Mouse (Mus musculus) lung, adult 18-20 months (tissue): ENCODE measurements around the gene Arpc4.
A peak's percentile ranks its signal among the peaks of the same experiment; 100 is the strongest.
"Not testable (repeated sequence)": the region's sequence is repeated elsewhere in the genome, so short reads cannot be mapped to it uniquely, and the experiment has no call there.

Experiments used
- DNase-seq, 2 experiments: peaks; one replicate each; pipeline ENCODE4 v3.0.0; 2022; ENCODE audit warnings: mixed read lengths in 2 of 2

The Arpc4 gene

DNA sequence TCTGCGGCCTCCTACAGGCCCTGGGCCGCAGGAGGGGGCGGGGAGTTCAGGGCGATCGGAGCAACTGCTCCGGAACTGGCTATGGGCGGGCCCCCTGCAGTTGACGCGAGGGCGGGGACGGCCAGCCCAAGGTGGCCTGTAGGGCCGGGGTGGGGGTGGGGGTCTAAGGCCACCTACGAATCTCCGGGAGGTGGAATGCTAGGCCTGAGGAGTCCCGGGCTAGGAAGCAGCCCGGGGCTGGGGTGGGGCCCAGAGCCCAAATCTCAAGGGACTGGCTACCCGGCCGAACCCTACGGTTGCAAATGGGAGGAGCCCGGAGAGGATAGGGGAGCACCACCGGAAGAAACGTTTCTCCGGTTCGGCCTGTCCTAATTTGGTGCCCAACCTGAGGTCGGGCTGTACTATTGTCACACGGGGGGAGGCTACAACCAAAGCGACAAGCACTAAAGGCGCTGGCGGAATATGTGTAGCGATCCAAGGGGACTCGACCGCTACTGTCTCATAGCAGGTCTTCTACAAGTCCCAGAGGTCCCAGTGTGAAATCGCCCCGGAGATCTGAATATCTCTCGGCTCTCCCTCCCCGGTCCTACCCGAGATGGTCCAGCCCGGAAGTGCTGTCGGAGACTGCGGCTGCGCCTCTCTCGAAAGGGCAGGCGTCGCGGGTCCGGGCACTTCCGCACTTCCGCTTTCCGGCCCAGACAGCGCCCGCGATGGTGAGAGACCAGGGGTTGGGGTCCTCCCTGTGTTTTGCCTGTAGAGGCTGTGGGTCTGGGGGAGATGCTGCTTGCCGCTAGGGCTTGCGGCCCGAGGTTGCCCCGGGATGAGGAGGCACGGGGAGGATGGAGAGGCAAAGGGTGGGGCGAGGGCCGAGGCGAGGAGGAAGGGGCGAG, at the start of gene Arpc4, which contains the start of gene Tada3:
TSS of gene Arpc4 (plus strand) at position 620 of the 890 bp plus-strand sequence.
TSS of gene Tada3 (minus strand) at position 388 of the 890 bp plus-strand sequence.
- peak; percentile 91 to 94 for DNase-seq

- DNase-seq, result no peak
Observed at GRCm38 (mm10) chr6:113329396-113329795, 48.5 kb upstream of the Arpc4 start.

- DNase-seq, result peak in 1 of 2 experiments; percentile 34
Observed at GRCm38 (mm10) chr6:113330547-113330946, 47.4 kb upstream of the Arpc4 start.

DNA sequence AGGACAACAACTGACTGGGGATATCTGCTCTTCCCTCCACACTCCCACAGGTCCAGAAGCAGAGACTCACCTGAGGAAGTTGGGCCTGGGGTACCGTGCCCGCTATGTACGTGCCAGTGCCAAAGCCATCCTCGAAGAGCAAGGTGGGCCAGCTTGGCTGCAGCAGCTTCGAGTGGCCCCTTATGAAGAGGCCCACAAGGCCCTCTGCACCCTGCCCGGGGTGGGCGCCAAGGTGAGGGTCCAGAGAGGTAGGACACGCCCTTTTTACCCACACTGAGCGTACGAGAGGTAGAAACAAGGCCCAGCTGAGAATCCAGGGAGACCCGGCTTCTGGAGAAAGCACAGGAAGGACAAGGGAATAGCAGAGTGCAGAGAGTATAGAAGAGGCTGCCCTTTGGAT, 46.2 kb upstream of the Arpc4 start:
- no peak for DNase-seq

- DNase-seq, result not testable (repeated sequence)
Observed at GRCm38 (mm10) chr6:113332734-113333133, 45.2 kb upstream of the Arpc4 start.

DNA sequence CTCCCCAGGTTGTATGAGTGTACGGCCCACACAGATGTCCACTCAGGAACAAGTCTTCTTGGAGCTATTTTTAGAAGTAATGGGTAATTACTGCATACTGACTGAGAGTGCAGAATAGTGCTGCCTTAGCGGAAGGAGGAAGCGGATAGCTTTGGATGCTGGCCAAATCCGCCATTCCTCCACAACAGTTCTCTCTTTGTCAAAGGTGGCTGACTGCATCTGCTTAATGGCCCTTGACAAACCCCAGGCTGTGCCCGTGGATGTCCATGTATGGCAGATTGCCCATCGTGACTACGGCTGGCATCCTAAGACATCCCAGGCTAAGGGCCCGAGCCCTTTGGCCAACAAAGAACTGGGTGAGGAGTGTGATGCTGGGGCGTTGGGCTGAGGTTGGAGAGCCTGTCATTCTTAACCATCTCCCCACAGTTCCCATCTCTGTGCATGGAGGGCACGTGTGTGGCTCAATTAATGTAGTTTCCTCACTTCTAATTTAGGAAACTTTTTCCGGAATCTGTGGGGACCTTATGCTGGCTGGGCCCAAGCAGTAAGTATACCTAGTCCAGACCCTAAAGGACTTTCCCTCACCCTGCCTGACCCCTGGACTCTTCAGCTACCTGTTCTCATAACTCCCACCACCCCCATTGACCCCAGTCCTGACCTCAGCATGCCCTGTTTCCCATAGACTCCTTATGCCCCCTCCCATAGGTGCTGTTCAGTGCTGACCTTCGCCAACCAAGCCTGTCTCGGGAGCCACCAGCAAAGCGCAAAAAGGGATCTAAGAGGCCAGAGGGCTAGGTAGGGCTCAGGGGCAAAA, 44.6 kb upstream of the Arpc4 start:
- DNase-seq, result peak; percentile 60 to 66

DNA sequence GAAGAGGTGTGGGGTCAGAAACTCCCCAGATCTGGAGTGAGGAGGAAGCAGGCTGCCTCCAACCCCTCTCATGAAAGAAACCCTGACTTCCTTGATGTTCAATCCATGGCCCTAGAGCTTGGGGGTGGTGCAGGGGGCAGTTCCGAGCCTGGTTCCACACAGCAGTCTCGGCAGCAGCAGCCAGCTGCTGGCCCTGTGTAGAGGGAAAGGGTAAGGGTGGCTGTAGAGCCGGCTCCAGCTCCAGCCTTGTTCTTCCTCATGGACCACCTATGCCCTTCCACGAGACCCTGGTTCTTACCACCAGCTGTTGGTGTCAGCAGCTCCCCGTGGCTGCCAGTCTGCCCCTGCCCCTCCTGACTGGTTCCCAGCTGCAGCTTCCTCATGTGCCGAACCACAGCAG, 43.7 kb upstream of the Arpc4 start:
- no peak for DNase-seq

DNA sequence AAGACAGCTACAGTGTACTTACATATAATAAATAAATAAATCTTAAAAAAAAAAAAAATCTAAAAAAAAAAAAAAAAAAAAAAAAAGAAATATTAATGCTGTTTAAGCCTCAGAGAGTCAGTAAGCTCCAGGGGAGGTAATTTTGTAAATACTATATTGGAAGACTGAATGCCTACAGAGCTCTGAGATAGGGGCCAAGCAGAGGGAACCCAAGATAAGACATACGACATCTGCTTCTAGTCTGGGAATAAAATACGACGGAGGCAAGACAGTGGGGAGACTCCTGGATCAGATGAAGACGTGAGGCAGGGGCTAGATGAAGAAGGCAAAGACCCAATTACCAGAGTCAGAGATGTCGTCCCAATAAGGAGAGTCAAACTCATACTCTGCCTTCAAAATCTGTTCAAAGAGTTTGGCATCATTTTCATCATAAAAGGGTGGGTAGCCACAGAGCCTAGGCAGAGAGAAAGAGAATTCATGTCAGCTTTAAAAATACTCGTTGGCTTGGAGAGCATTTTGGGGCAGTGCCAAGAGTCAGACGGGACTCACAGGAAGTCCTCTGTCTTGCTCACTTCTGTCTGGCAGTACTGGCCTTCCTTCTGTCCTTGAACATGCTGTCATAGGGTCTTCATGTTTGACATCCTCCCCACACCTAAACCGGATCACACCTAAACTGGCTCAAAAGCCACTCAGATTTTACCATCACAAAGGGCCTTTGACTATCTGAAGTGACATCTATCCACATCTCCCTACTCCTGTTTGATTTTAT, 40.9 kb upstream of the Arpc4 start:
- DNase-seq, result no peak

DNA sequence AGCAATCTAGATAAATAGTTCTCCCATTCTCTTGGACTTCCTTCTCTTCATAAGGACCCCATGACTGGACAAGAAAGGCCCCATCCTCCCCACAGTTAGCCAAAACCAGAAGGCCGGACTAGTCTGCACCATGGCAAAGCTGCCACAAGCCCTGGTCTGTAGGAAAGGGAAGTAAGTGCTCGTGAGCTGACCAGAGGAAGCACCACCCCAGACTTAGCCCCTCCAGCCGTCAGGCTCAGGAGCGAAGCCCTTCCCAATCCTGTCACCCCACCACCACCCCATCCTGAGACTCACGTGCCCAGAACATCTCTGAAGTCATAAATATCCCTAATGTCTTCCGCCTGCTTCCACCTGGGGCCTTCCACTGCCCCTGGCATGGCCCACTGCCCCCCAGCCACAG, 36.3 kb upstream of the Arpc4 start:
- DNase-seq, result peak; percentile 23 to 38

- DNase-seq, result no peak
Observed at GRCm38 (mm10) chr6:113342297-113342696, 35.6 kb upstream of the Arpc4 start.

GRCm38 (mm10) chr6:113343177-113344092, 34.5 kb upstream of the Arpc4 start, which contains the start of gene Camk1:
Gene Camk1, minus strand, starts transcription at chr6:113343984.
- DNase-seq, result peak; percentile 88 to 89

DNA sequence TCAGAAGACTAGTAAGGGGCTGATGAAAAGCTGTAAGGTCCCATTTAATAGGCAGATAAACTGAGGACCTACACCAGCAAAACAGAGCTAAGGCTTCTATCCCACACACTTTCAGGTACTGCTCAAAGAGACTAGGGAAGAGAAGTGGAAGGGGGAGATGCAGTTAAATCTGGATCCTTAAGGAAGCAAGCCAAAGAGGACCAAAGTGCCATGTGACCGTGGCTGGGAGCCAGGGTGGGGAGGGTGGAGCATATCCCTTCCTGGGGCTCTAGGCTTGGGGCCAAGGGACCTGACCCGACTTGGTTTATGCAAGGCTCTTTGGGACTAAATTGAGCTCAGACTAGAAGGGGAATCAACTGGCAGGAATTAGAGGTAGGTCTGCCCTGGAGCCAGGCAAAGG, 33.6 kb upstream of the Arpc4 start:
- peak; percentile 90 to 93 for DNase-seq

GRCm38 (mm10) chr6:113346897-113347296, 31.0 kb upstream of the Arpc4 start:
- DNase-seq, result no peak

- DNase-seq, result no peak
Observed at GRCm38 (mm10) chr6:113350538-113350937, 27.4 kb upstream of the Arpc4 start.

GRCm38 (mm10) chr6:113351161-113351560, 26.8 kb upstream of the Arpc4 start:
- no peak for DNase-seq

GRCm38 (mm10) chr6:113351653-113352052, 26.3 kb upstream of the Arpc4 start:
- no peak for DNase-seq

GRCm38 (mm10) chr6:113352820-113353219, 25.1 kb upstream of the Arpc4 start:
- no peak for DNase-seq

- DNase-seq, result no peak
Observed at GRCm38 (mm10) chr6:113353696-113354095, 24.2 kb upstream of the Arpc4 start.

DNA sequence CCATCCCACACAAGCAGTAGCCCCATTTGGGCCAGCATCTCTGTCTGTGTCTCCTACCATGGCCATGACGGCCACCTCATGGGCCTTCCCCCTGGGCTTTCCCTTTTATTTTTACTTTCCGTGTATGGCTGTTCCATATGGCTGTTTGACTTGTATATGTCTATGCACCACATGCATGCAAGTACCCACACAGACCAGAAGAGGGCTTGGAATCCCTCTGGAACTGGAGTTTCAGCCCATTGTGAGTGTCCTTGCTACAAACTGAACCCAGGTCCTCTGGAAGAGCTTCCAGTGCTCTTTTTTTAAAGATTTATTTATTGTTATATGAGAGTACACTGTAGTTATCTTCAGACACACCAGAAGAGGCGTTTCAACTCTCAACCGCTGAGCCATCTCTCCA, 16.4 kb upstream of the Arpc4 start:
- no peak for DNase-seq

DNA sequence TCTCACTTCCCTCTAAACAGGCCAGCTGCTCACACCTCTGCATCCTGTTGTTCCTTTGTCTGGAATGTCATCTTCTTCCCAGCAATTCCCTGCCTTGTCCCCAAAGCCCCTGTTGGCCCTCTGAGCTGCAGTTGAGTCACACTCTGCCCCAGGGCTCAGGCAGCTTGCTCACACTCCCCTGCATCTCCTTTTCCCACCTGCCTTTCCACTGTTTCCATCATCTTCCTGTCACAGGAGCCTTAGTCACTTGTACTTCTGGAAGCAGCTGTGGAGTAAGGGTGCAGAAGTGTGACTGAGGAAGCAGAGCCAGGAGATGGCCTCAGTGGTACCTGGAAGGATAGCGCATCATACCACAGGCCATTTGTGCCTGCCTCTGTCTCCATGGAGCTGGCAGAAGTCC, 15.7 kb upstream of the Arpc4 start:
- no peak for DNase-seq

DNA sequence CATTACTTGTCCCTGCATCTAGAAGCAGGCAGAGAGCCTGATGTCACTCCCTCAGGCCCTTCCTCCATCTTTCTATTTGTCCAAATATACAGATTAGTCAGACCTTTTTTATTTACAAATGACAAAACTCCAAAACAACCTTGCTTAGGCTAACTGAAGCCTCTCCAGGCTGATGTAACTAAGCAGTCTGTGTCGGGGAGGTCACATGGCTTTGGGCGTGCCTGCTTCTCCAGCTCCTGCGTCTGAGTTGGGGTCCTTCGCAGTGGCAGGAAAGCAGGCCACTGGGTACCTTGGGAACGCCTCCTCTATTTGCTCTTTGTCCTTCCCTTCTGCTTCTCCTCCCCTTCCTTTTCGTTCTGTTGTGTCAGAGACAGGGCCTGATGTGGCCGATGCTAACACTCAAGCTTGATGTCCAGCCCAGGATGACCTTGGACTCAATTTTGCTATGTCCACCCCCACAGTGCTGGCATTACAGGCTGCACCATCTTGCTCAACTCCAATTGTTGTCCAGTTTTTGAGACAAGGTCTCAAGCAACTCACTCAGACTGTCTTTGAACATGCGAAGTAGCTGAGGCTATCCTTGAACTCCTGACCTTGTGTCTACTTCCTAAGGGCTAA, 13.3 kb upstream of the Arpc4 start:
- no peak for DNase-seq
